Mouse (Mus musculus): ENCODE results near the gene Ccl17.
"Not testable (repeated sequence)": the region's sequence is repeated elsewhere in the genome, so short reads cannot be mapped to it uniquely, and the experiment has no call there.

Gene Ccl17

GRCm38 (mm10) chr8:94826210-94826609 is 16.0 kb downstream of the Ccl17 start:
- no peak for DNase-seq

GRCm38 (mm10) chr8:94828284-94828683 is 18.0 kb downstream of the Ccl17 start:
- DNase-seq = no peak

- DNase-seq = not testable (repeated sequence)
These were observed 23.7 kb downstream of the Ccl17 start for GRCm38 (mm10) chr8:94833901-94834405.

GRCm38 (mm10) chr8:94835751-94836150 is 25.5 kb downstream of the Ccl17 start:
- DNase-seq = not testable (repeated sequence)

- no peak for DNase-seq
These were observed 26.4 kb downstream of the Ccl17 start for GRCm38 (mm10) chr8:94836456-94837240.

- peak; percentile 94 to 97 for DNase-seq
These were observed 27.7 kb downstream of the Ccl17 start, which contains the start of the genes Coq9 and Ciapin1 for GRCm38 (mm10) chr8:94837662-94838574. Coq9 (plus strand) TSS chr8:94838321. Ciapin1 (minus strand) TSS chr8:94838358.

GRCm38 (mm10) chr8:94838600-94838999 is 28.3 kb downstream of the Ccl17 start:
- no peak for DNase-seq

- DNase-seq = no peak
These were observed 30.9 kb downstream of the Ccl17 start for GRCm38 (mm10) chr8:94841183-94841582.

- no peak for DNase-seq
These were observed 39.8 kb downstream of the Ccl17 start for GRCm38 (mm10) chr8:94850049-94850448.

- DNase-seq = not testable (repeated sequence)
These were observed 44.5 kb downstream of the Ccl17 start for GRCm38 (mm10) chr8:94854761-94855160.

GRCm38 (mm10) chr8:94857011-94857345 is 46.7 kb downstream of the Ccl17 start:
- no peak for DNase-seq

- DNase-seq = peak; percentile 88 to 91
These were observed 47.3 kb downstream of the Ccl17 start, which contains the start of gene Polr2c for GRCm38 (mm10) chr8:94857346-94858173. Polr2c (plus strand) TSS chr8:94857450.

GRCm38 (mm10) chr8:94861352-94861910 is 51.2 kb downstream of the Ccl17 start:
- DNase-seq = peak; percentile 43 to 60
